Mouse (Mus musculus): ENCODE measurements around the gene Clec2d.
A peak's percentile ranks its signal among the peaks of the same experiment; 100 is the strongest.

Gene Clec2d

GRCm38 (mm10) chr6:129223611-129224010 lies 43.2 kb downstream of the Clec2d start:
- no peak for DNase-seq (ENCODE audit: low read depth, low spot score)

GRCm38 (mm10) chr6:129224090-129224489 lies 43.7 kb downstream of the Clec2d start:
- DNase-seq (ENCODE audit: low read depth, low spot score) = no peak

- no peak for DNase-seq (ENCODE audit: low read depth, low spot score)
These were observed 44.7 kb downstream of the Clec2d start for GRCm38 (mm10) chr6:129225078-129225477.

- no peak for DNase-seq (ENCODE audit: low read depth, low spot score)
These were observed 48.7 kb downstream of the Clec2d start for GRCm38 (mm10) chr6:129228935-129229773.

GRCm38 (mm10) chr6:129229774-129230578 lies 49.6 kb downstream of the Clec2d start:
- no peak for DNase-seq (ENCODE audit: low read depth, low spot score)

- no peak for DNase-seq (ENCODE audit: low read depth, low spot score)
These were observed 51.8 kb downstream of the Clec2d start for GRCm38 (mm10) chr6:129232005-129232841.

- DNase-seq (ENCODE audit: low read depth, low spot score) = peak; percentile 62
These were observed 52.4 kb downstream of the Clec2d start for GRCm38 (mm10) chr6:129232842-129233205.

- no peak for DNase-seq (ENCODE audit: low read depth, low spot score)
These were observed 53.0 kb downstream of the Clec2d start for GRCm38 (mm10) chr6:129233366-129233954.

- DNase-seq (ENCODE audit: low read depth, low spot score) = no peak
These were observed 53.5 kb downstream of the Clec2d start for GRCm38 (mm10) chr6:129233955-129234369.

- DNase-seq (ENCODE audit: low read depth, low spot score) = no peak
These were observed 54.3 kb downstream of the Clec2d start for GRCm38 (mm10) chr6:129234456-129235360.

- no peak for DNase-seq (ENCODE audit: low read depth, low spot score)
These were observed 55.5 kb downstream of the Clec2d start for GRCm38 (mm10) chr6:129235855-129236461.
